Mouse (Mus musculus) intestine, embryonic 14.5 days (tissue): ENCODE results near the gene Srpk2. TPM values are rescaled to one million over a fixed set of nuclear protein-coding genes. Genes with fewer than 3 reads are reported as not detected.
A peak's percentile ranks its signal among the peaks of the same experiment; 100 is the strongest.
"Not testable (repeated sequence)": the region's sequence is repeated elsewhere in the genome, so short reads cannot be mapped to it uniquely, and the experiment has no call there.

Experiments
- ATAC-seq: fragments of 200-750 bp; cut with Nextera tagmentation; replicated peaks from 2 replicates; pipeline ENCODE4 v1.8.0; 2017; ENCODE audit warnings: low read depth, moderate number of reproducible peaks, moderate TSS enrichment, moderate library complexity; ENCODE audit not compliant: low FRiP score, low TSS enrichment
- DNase-seq: peaks from one replicate; pipeline ENCODE4 v3.0.0-alpha.2; 2018; ENCODE audit warnings: low spot score
- H3K27ac ChIP-seq: fragments of 300-500 bp; sonication (generic); 2 replicates; pipeline ENCODE4 v1.5.1; 2014; ENCODE audit warnings: low read depth, mild to moderate bottlenecking, control low read depth
- H3K27me3 ChIP-seq: fragments of 300-500 bp; sonication (generic); replicated peaks from 2 replicates; pipeline ENCODE4 v1.6.1; 2014; ENCODE audit warnings: low read length, control low read depth; ENCODE audit not compliant: control insufficient read depth, insufficient read depth
- H3K36me3 ChIP-seq: fragments of 300-500 bp; sonication (generic); 2 replicates; pipeline ENCODE4 v1.6.1; 2014; ENCODE audit warnings: low read length, control low read depth; ENCODE audit not compliant: control insufficient read depth, insufficient read depth
- H3K4me1 ChIP-seq: fragments of 300-500 bp; sonication (generic); replicated peaks from 2 replicates; pipeline ENCODE4 v1.6.1; 2014; ENCODE audit warnings: low read length, control low read depth, mixed read lengths; ENCODE audit not compliant: control insufficient read depth, insufficient read depth
- H3K4me2 ChIP-seq: fragments of 300-500 bp; sonication (generic); 2 replicates; pipeline ENCODE4 v1.6.1; 2014; ENCODE audit warnings: low read length
- H3K4me3 ChIP-seq: fragments of 300-500 bp; sonication (generic); 2 replicates; pipeline ENCODE4 v1.5.1; 2014; ENCODE audit warnings: low read depth, low read length, control low read depth, mixed read lengths
- H3K9ac ChIP-seq: fragments of 300-500 bp; sonication (generic); 2 replicates; pipeline ENCODE4 v1.6.1; 2014; ENCODE audit warnings: mild to moderate bottlenecking, low read length
- H3K9me3 ChIP-seq: fragments of 300-500 bp; sonication (generic); 2 replicates; pipeline ENCODE4 v1.6.1; 2016; ENCODE audit warnings: low read length, control low read depth; ENCODE audit not compliant: control insufficient read depth
- WGBS: fragments of 180-500 bp; shearing (Covaris S2); extraction: QIAGEN DNeasy Blood & Tissue Kit; methylation state at CpG from one replicate; pipeline ENCODE4 v1.1.7; 2014; 5-methylcytosine and 5-hydroxymethylcytosine counted together
- polyA plus RNA-seq: library from polyadenylated mRNA; unstranded; fragments of >200 nt; fragmentation: Nextera tagmentation; extraction: Ambion mirVana; gene quantifications from 2 replicates; pipeline ENCODE4 v1.2.1, GENCODE M21; 2014

The Srpk2 gene
- polyA plus RNA-seq = 47.1 and 54.5 TPM in 2 replicates

DNA sequence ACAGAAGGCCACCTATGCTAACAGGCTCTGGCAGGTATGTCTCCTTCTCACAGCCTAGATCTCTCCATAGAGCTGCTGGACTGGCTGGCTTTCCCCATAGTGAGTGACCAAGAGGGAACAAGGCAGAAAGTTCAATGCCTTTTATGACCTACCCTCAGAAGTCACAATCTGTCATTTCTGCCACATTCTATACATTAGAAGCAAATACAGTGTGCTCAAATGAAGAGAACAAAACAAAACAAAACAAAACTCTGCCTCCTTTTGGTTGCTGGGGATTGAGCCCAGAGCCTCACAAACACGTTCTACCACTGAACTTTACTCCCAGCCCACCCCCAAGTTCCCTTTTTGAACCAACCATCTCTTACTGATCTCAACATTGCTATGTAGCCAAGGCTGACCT lies at the start of gene Srpk2:
TSS of gene Srpk2 (minus strand) at position 101 of the 400 bp plus-strand sequence.
- WGBS = 66% methylated on average over 1 of the region's 1 CpGs
- ATAC-seq (no peak), DNase-seq (peak; percentile 33)
- Histone ChIP-seq H3K4me3 (no peak within 1 kb of the TSS), H3K27me3 (no peaks in the 10 kb centered on the region), H3K36me3 (no peaks in the 10 kb centered on the region), H3K27ac (no peak within 1 kb of the TSS), H3K9ac (no peak within 1 kb of the TSS), H3K4me2 (no peak within 1 kb of the TSS), H3K4me1 (no peaks in the 10 kb centered on the region), H3K9me3 (no peaks in the 10 kb centered on the region)

DNA sequence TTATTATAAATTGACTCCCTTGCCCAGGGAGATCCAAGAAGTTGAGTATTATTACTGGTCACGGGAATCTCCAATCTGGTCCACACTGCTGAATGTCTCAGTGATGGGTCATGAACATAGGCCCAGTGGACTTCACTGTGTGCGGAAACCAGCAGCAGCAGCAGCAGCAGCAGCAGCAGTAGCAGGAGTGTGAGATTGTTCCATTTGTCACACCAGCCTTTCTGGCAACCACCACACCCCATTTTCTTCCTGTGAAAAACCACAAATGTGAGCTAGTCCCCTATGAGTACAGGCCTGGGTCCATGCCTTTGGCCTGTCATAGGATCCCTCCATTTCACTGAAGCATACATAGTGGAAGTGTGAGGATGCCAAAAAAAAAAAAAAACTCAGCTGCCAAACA lies 37.5 kb upstream of the Srpk2 start:
- 98% methylated on average over 2 of the region's 2 CpGs for WGBS
- H3K27me3 ChIP-seq = no peaks in the 10 kb centered on the region
- no peaks in the 10 kb centered on the region for H3K9me3 ChIP-seq
- DNase-seq (no peak), ATAC-seq (no peak)
- H3K27ac ChIP-seq = no peak overlapping the region
- H3K4me3 ChIP-seq = no peak overlapping the region
- H3K36me3 ChIP-seq = no peaks in the 10 kb centered on the region
- no peak overlapping the region for H3K4me2 ChIP-seq
- no peak overlapping the region for H3K9ac ChIP-seq
- H3K4me1 ChIP-seq = no peaks in the 10 kb centered on the region

DNA sequence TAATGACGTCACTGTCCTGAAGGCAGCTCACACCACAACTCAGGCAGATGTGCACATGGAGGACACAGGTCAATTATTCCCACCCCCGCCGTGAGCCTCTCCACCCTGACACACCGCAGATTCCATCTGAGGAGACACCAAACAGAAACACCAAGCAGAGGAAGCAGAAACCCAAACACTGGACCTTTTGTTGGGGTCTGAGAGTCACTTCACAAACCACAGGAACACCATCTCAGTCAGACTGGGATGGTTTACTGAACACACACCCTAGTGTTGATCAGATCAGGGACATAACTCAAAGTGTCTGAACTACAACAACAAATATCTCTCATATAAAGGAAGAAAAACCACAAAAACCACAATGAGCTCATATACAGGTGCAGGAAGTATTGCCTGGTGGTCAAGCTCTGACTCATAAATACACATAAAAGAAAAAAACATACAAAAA lies 34.5 kb upstream of the Srpk2 start:
- ATAC-seq = no peak
- Histone ChIP-seq H3K4me3 (no peak overlapping the region), H3K27me3 (no peaks in the 10 kb centered on the region), H3K27ac (no peak overlapping the region), H3K4me2 (no peak overlapping the region), H3K4me1 (no peaks in the 10 kb centered on the region), H3K36me3 (no peaks in the 10 kb centered on the region), H3K9me3 (no peaks in the 10 kb centered on the region), H3K9ac (no peak overlapping the region)
- 66% methylated on average over 4 of the region's 4 CpGs for WGBS
- DNase-seq = no peak

DNA sequence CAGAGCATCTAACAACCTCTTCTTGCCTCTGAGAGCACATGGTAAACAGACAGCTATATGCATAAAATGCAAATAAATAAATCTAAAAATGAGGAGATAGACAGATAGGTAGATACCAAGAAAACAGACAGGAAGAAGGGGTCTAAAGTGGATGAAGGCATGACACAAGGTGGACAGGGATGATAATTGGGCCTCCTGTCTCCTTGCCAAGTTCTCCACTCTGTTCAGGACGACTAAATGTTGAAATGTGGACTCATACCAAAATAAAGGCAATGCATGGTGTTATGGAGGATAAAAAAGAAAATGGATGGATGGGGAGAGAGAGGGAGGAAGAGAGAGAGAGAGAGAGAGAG lies 33.7 kb upstream of the Srpk2 start:
- no peak for ATAC-seq
- 58% methylated on average over 1 of the region's 1 CpGs for WGBS

DNA sequence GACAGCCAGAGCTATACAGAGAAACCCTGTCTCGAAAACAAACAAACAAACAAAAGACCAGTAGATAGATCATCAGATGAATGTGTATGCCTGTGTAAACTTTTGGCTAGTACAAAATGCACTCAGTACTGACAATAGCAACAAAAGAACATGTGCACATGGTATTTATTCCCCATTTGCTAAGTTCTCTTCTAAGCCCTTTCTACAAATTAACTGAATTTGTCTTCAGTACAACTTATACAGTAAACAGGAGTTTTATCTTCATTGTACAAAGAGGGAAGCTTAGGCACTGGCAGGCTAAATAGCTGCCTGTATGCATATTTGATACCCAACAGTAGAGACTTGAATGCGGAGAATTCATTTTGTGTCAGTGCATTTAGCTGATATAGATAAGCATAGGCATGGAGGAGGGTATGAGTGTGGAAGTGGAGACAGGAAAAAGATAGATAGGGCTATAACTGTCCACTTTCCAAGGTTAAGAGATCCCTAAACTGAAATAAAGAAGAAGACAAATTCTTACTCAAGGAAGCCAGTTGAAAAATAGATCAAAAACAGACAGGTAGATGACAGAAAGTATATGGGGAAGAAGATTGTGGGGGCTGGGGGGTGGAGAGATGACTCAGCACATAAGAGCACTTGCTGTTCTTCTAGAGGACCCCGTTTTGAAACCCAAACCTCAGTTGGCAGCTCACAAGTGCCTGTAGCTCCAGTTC lies 33.2 kb upstream of the Srpk2 start:
- DNase-seq (no peak), ATAC-seq (no peak)
- no peaks in the 10 kb centered on the region; the same call in 1 of the 2 replicates for H3K4me1 ChIP-seq
- no peak overlapping the region for H3K9ac ChIP-seq
- H3K36me3 ChIP-seq = no peaks in the 10 kb centered on the region
- no peaks in the 10 kb centered on the region for H3K27me3 ChIP-seq
- H3K4me2 ChIP-seq = no peak overlapping the region
- no peak overlapping the region for H3K4me3 ChIP-seq
- no peaks in the 10 kb centered on the region for H3K9me3 ChIP-seq
- H3K27ac ChIP-seq = no peak overlapping the region
- 69% methylated on average over 3 of the region's 3 CpGs for WGBS

More for the DNA sequence above, 33.7 kb upstream of the Srpk2 start:
- H3K4me2 ChIP-seq = no peak overlapping the region
- H3K4me3 ChIP-seq = no peak overlapping the region
- DNase-seq = no peak
- H3K27ac ChIP-seq = no peak overlapping the region
- no peaks in the 10 kb centered on the region for H3K9me3 ChIP-seq
- H3K36me3 ChIP-seq = no peaks in the 10 kb centered on the region
- no peaks in the 10 kb centered on the region for H3K4me1 ChIP-seq
- H3K27me3 ChIP-seq = no peaks in the 10 kb centered on the region
- no peak overlapping the region for H3K9ac ChIP-seq

DNA sequence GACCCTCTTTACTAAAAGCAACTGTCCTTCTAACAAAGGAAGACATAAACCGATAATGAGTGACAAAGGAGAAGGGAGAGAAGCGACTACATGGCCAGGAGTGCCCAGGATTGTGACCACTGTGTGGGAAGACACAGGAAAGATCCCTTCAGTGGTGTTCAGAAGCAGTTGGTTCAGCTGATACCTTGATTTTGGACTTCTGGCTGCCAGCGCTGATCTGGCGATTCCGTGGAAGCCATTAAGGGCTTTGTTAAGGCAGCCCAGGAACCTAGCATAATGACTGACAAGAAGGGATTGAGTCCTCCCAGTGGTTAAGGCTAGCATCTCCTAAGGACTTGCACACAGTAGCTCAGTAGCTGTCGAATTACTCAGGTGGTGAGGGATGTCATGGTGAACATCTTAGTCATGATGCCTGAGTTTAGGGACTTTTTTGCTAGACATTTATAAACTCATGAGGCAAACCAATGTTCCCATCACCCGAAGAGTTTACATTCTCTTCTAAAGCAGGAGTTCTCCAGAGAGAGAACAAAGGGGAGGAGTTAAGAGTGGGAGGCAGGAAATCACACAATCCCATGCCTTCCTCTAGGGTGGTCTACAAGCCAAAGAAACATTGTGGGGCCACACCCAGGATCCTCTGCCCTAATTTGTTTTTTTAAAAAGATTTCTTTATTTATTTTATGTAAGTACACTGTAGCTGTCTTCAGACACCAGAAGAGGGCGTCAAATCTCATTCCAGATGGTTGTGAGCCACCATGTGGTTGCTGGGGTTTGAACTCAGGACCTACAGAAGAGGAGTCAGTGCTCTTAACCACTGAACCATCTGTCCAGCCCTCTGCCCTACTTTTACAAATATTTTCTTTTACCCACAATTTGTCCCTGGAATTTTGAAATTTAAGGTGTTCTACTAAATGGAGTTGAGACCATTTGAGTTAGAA lies 29.3 kb upstream of the Srpk2 start:
- no peak overlapping the region for H3K27ac ChIP-seq
- no peaks in the 10 kb centered on the region for H3K27me3 ChIP-seq
- DNase-seq = no peak
- ATAC-seq = no peak
- H3K36me3 ChIP-seq = peaks cover 18% of the 10 kb centered on the region
- H3K4me2 ChIP-seq = no peak overlapping the region
- H3K9me3 ChIP-seq = peaks cover 18% of the 10 kb centered on the region
- H3K9ac ChIP-seq = no peak overlapping the region
- no peak overlapping the region for H3K4me3 ChIP-seq
- H3K4me1 ChIP-seq = no peaks in the 10 kb centered on the region; the same call in 1 of the 2 replicates
- whole genome bisulfite sequencing = 91% methylated on average over 8 of the region's 8 CpGs

DNA sequence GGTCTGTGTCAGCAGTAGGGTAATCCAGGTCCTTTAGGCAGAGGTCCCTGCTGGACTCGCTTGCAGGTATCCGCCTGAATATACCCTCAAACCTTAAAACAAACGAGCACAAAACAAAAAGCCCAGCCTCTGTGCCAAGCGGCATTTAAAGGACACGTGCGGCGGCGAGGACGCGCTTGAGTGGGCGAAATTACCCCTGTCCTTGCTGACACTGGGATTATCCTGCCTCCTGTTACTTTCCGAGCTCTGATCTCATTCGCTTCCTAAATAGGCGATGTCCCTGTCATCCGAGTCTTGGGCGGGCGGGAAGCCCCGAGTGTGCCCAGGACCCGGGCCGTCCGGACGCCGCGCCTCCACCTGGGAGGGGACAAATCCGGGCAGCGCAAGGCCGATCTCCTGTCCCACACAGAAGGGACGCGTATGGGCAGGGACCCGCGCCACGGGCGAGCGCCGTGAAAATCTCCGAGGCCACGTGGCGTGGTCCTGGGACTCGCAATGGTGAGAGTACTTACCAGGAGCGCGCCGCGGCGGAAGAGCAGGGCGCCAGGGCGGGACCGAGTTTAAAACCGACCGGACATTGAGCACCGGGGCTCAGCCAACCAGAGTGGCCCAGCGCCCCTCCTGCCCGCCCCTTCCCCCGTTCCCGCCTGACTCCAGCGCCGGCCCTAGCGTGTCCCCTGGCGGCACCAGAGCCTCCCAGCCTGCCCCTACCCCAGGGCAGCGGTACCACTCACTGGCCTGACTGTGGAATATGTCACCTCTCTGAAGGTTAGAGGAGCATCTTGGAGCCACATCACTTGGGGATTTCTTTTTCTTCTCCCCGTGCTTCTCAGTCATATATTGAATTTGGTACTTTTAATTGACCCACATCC lies 27.9 kb upstream of the Srpk2 start:
- no peaks in the 10 kb centered on the region; the same call in 1 of the 2 replicates for H3K4me1 ChIP-seq
- 6% methylated on average over 60 of the region's 60 CpGs for WGBS
- peak overlapping the region; percentile 72 for H3K4me2 ChIP-seq
- H3K4me3 ChIP-seq = peak overlapping the region; percentile 61
- peak overlapping the region; percentile 60 for H3K9ac ChIP-seq
- peaks cover 25% of the 10 kb centered on the region for H3K36me3 ChIP-seq
- peak; percentile 86 for DNase-seq
- H3K9me3 ChIP-seq = peaks cover 25% of the 10 kb centered on the region
- H3K27ac ChIP-seq = peak overlapping the region; percentile 40; the same call in 1 of the 2 replicates
- no peaks in the 10 kb centered on the region for H3K27me3 ChIP-seq
- ATAC-seq = peak; percentile 98

DNA sequence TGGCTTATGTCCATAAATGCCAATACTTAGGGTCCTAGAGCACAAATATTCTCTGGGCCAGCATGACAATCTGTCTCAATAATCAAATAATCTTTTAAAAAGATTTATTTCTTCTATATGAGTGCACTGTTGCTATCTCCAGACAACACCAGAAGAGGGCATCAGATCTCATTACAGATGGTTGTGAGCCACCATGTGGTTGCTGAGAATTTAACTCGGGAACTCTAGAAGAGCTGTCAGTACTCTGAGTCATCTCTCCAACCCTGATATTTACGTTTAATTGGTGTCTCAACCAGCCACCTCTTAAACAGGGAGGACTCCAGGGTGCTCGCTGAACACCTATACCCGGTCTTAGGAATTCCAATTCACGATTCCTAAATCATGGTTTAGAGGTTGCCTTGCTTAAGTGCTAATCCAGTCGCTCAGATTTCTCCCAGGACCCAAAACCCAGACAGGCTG lies 27.3 kb upstream of the Srpk2 start:
- 0 out of 2 replicates have a peak overlapping the region, but pooled peaks have one; percentile 40 for H3K27ac ChIP-seq
- not testable (repeated sequence) for H3K27me3 ChIP-seq, H3K4me1 ChIP-seq, DNase-seq
- peaks cover 31% of the 10 kb centered on the region for H3K9me3 ChIP-seq
- peak overlapping the region; percentile 72 for H3K4me2 ChIP-seq
- H3K4me3 ChIP-seq = peak overlapping the region; percentile 61
- 0 out of 2 replicates have a peak, but pooled peaks have one; percentile 9 for ATAC-seq
- peak overlapping the region; percentile 60 for H3K9ac ChIP-seq
- peaks cover 31% of the 10 kb centered on the region for H3K36me3 ChIP-seq
- WGBS = 61% methylated on average over 6 of the region's 6 CpGs
